Comparison of ENCODE assay signal across 24 mouse cellular contexts in the genomic region with DNA sequence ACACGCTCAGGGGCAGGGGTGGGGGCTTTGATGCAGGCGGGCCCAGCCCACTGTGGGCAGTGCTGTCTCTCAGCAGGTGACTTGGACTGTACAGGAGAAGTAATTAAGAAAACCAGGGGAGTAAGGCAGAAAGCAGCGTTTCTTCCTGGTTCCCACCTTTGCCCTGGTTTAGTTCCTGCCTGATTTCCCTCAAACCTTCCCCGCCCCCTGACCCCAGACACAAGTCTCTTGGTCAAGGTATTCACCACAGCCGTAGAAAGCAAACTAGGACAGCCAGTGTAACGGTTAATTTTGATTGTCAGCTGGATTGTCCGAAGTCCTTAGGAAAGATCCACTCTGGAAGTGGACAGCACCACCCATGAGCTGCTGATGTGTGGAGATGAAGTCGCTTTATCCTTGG.
DNase-seq lines count a peak whose midpoint lies in the region; ATAC-seq lines count a peak whose summit lies in the region.
"Had no signal": no experiment of that assay in that cellular context is flagged by ENCODE, and none has a peak within 500 bp of the region (broad histone marks: within the 10 kb centered on the region; RNA-seq: fewer than 3 reads in every experiment).

No protein-coding gene starts in this region.

- no peak for ATAC-seq in kidney, embryonic 16.5 days (ENCODE audit: low FRiP score, low TSS enrichment)
- ATAC-seq in kidney, embryonic 14.5 days (ENCODE audit: low FRiP score, low TSS enrichment), result no peak
- ATAC-seq in limb, embryonic 13.5 days (ENCODE audit: low FRiP score, low read depth), result 0 out of 2 replicates have a peak, but pooled peaks have one; percentile 24
- ATAC-seq: activated CD4-positive, CD25-positive, alpha-beta regulatory T cell, adult 4 months; forebrain, embryonic 15.5 days had no signal

- 73% methylated on average over 8 of the region's 8 CpGs for WGBS in kidney, embryonic 16.5 days
- 85% methylated on average over 8 of the region's 8 CpGs for WGBS in kidney, embryonic 14.5 days
- WGBS in limb, embryonic 13.5 days, result 71% methylated on average over 8 of the region's 8 CpGs
- 90% methylated on average over 8 of the region's 8 CpGs for WGBS in limb, embryonic 10.5 days

- H3K4me2 ChIP-seq in kidney, embryonic 16.5 days (replicated peaks; ENCODE audit: low read depth, low read length), result no peak overlapping the region
- H3K4me2 ChIP-seq in kidney, embryonic 14.5 days (replicated peaks; ENCODE audit: low read depth, low read length), result no peak overlapping the region
- H3K4me2 ChIP-seq in limb, embryonic 13.5 days (replicated peaks), result no peak overlapping the region
- H3K4me2 ChIP-seq: embryonic facial prominence, embryonic 13.5 days; forebrain, embryonic 12.5 days; forebrain, embryonic 15.5 days; heart, embryonic 13.5 days; hindbrain, embryonic 12.5 days had no signal

- peak; percentile 15 for DNase-seq in kidney, adult 11 months
- DNase-seq in kidney, adult 9 months, result peak; percentile 48
- DNase-seq in limb, embryonic 10.5 days (ENCODE audit: low spot score), result no peak
- DNase-seq in heart, adult 8-10 months (ENCODE audit: low spot score), result no peak
- DNase-seq: adrenal gland, adult 8-10 months; adrenal gland, postnatal 25 days; cerebellum, adult 11-12 months; cerebellum, adult 8-10 months; cerebellum, postnatal 10 days; cerebellum, postnatal 36 days; embryo, embryonic 11 days; gastrocnemius, postnatal 25 days had no signal

- no peak overlapping the region for H3K9ac ChIP-seq in kidney, embryonic 16.5 days (replicated peaks; ENCODE audit: low read length)
- no peak overlapping the region for H3K9ac ChIP-seq in kidney, embryonic 14.5 days (ENCODE audit: low read depth, low read length)
- H3K9ac ChIP-seq in limb, embryonic 13.5 days, result no peak overlapping the region
- H3K9ac ChIP-seq: embryonic facial prominence, embryonic 13.5 days; forebrain, embryonic 12.5 days; forebrain, embryonic 15.5 days; heart, embryonic 13.5 days; hindbrain, embryonic 12.5 days had no signal

- H3K4me1 ChIP-seq in kidney, embryonic 16.5 days (ENCODE audit: insufficient read depth, low read length), result no peaks in the 10 kb centered on the region
- H3K4me1 ChIP-seq in kidney, embryonic 14.5 days (ENCODE audit: control insufficient read depth, insufficient read depth, low read length), result no peaks in the 10 kb centered on the region
- peaks cover 18% of the 10 kb centered on the region for H3K4me1 ChIP-seq in limb, embryonic 13.5 days
- H3K4me1 ChIP-seq in limb, embryonic 10.5 days, result no peaks in the 10 kb centered on the region
- H3K4me1 ChIP-seq: embryonic facial prominence, embryonic 10.5 days; embryonic facial prominence, embryonic 13.5 days; heart, embryonic 10.5 days; heart, embryonic 13.5 days; hindbrain, embryonic 12.5 days had no signal

- no peak overlapping the region for H3K27ac ChIP-seq in kidney, embryonic 16.5 days (ENCODE audit: low read length)
- no peak overlapping the region for H3K27ac ChIP-seq in kidney, embryonic 14.5 days (ENCODE audit: low read depth, low read length)
- no peak overlapping the region; the same call in 1 of the 2 replicates for H3K27ac ChIP-seq in limb, embryonic 13.5 days
- no peak overlapping the region for H3K27ac ChIP-seq in limb, embryonic 10.5 days
- H3K27ac ChIP-seq: embryonic facial prominence, embryonic 10.5 days; embryonic facial prominence, embryonic 13.5 days; forebrain, embryonic 12.5 days; forebrain, embryonic 15.5 days; heart, embryonic 10.5 days; heart, embryonic 13.5 days; hindbrain, embryonic 12.5 days had no signal

- H3K9me3 ChIP-seq in kidney, embryonic 16.5 days (ENCODE audit: low read length), result no peaks in the 10 kb centered on the region
- H3K9me3 ChIP-seq in kidney, embryonic 14.5 days (ENCODE audit: control insufficient read depth, low read length), result no peaks in the 10 kb centered on the region
- no peaks in the 10 kb centered on the region for H3K9me3 ChIP-seq in limb, embryonic 13.5 days
- no peaks in the 10 kb centered on the region for H3K9me3 ChIP-seq in limb, embryonic 10.5 days (replicated peaks)
- H3K9me3 ChIP-seq: embryonic facial prominence, embryonic 10.5 days; embryonic facial prominence, embryonic 13.5 days; forebrain, embryonic 12.5 days; forebrain, embryonic 15.5 days; heart, embryonic 10.5 days; heart, embryonic 13.5 days; hindbrain, embryonic 12.5 days had no signal

- no peak overlapping the region for H3K4me3 ChIP-seq in kidney, embryonic 16.5 days (ENCODE audit: low read length)
- no peak overlapping the region for H3K4me3 ChIP-seq in kidney, embryonic 14.5 days (ENCODE audit: low read length)
- no peak overlapping the region for H3K4me3 ChIP-seq in limb, embryonic 13.5 days
- no peak overlapping the region for H3K4me3 ChIP-seq in limb, embryonic 10.5 days
- H3K4me3 ChIP-seq: embryonic facial prominence, embryonic 10.5 days; embryonic facial prominence, embryonic 13.5 days; erythroblast, embryonic 14.5 days; forebrain, embryonic 12.5 days; forebrain, embryonic 15.5 days; heart, embryonic 10.5 days; heart, embryonic 13.5 days; hindbrain, embryonic 12.5 days had no signal

- no peaks in the 10 kb centered on the region for H3K27me3 ChIP-seq in kidney, embryonic 16.5 days (ENCODE audit: insufficient read depth, low read length)
- no peaks in the 10 kb centered on the region for H3K27me3 ChIP-seq in kidney, embryonic 14.5 days (ENCODE audit: control insufficient read depth, insufficient read depth, low read length)
- no peaks in the 10 kb centered on the region for H3K27me3 ChIP-seq in limb, embryonic 13.5 days
- H3K27me3 ChIP-seq in limb, embryonic 10.5 days (ENCODE audit: low read depth, poor library complexity, severe bottlenecking), result no peaks in the 10 kb centered on the region
- H3K27me3 ChIP-seq: embryonic facial prominence, embryonic 13.5 days; forebrain, embryonic 12.5 days; forebrain, embryonic 15.5 days; heart, embryonic 13.5 days; hindbrain, embryonic 12.5 days had no signal

- no peaks in the 10 kb centered on the region for H3K36me3 ChIP-seq in kidney, embryonic 16.5 days (ENCODE audit: insufficient read depth, low read length)
- peaks cover 3% of the 10 kb centered on the region; the same call in 1 of the 2 replicates for H3K36me3 ChIP-seq in kidney, embryonic 14.5 days (ENCODE audit: control insufficient read depth, insufficient read depth, low read length)
- peaks cover 3% of the 10 kb centered on the region for H3K36me3 ChIP-seq in limb, embryonic 13.5 days
- H3K36me3 ChIP-seq in limb, embryonic 10.5 days, result peaks cover 14% of the 10 kb centered on the region
- H3K36me3 ChIP-seq: embryonic facial prominence, embryonic 13.5 days; forebrain, embryonic 12.5 days; forebrain, embryonic 15.5 days; heart, embryonic 13.5 days; hindbrain, embryonic 12.5 days had no signal

Comparison
In these comparisons a context has a peak if more than half of its experiments do, and no peak if none do; other contexts are left out.
1. DNase-seq: peak in kidney, adult 11 months (single experiment) and kidney, adult 9 months (single experiment); none in limb, embryonic 10.5 days (single experiment) and heart, adult 8-10 months (single experiment).